Mouse (Mus musculus) neural tube, embryonic 11.5 days (tissue): ENCODE data around the gene Mt3. TPM values are rescaled to one million over a fixed set of nuclear protein-coding genes. Genes with fewer than 3 reads are reported as not detected.

Experiments
- ATAC-seq: fragments of 200-750 bp; cut with Nextera tagmentation; 2 replicates; pipeline ENCODE4 v1.8.0; 2017; ENCODE audit warnings: moderate number of reproducible peaks, mild to moderate bottlenecking, moderate TSS enrichment, moderate library complexity; ENCODE audit not compliant: insufficient read depth, low FRiP score, low TSS enrichment
- DNase-seq: peaks from one replicate; pipeline ENCODE4 v3.0.0-alpha.2; 2015; ENCODE audit warnings: low spot score
- H3K27ac ChIP-seq: fragments of 300-500 bp; sonication (generic); 2 replicates; pipeline ENCODE4 v1.5.1; 2014; ENCODE audit warnings: low read depth, mild to moderate bottlenecking, low read length
- H3K27me3 ChIP-seq: fragments of 300-500 bp; sonication (generic); 2 replicates; pipeline ENCODE4 v1.6.1; 2014; ENCODE audit warnings: mild to moderate bottlenecking, low read length, mixed read lengths; ENCODE audit not compliant: control insufficient read depth, insufficient read depth
- H3K36me3 ChIP-seq: fragments of 300-500 bp; sonication (generic); 2 replicates; pipeline ENCODE4 v1.6.1; 2014; ENCODE audit warnings: mild to moderate bottlenecking, low read length, moderate library complexity, mixed read lengths; ENCODE audit not compliant: control insufficient read depth, insufficient read depth
- H3K4me1 ChIP-seq: fragments of 300-500 bp; sonication (generic); 2 replicates; pipeline ENCODE4 v1.6.1; 2014; ENCODE audit warnings: low read length, mixed read lengths; ENCODE audit not compliant: control insufficient read depth, insufficient read depth
- H3K4me2 ChIP-seq: fragments of 300-500 bp; sonication (generic); 2 replicates; pipeline ENCODE4 v1.6.1; 2014; ENCODE audit warnings: low read depth, mild to moderate bottlenecking, moderate library complexity
- H3K4me3 ChIP-seq: fragments of 300-500 bp; sonication (generic); 2 replicates; pipeline ENCODE4 v1.5.1; 2014; ENCODE audit warnings: low read depth, low read length
- H3K9ac ChIP-seq: fragments of 300-500 bp; sonication (generic); 2 replicates; pipeline ENCODE4 v1.6.1; 2014; ENCODE audit warnings: mild to moderate bottlenecking, low read length
- H3K9me3 ChIP-seq: fragments of 300-500 bp; sonication (generic); 2 replicates; pipeline ENCODE4 v1.6.1; 2016; ENCODE audit warnings: low read length; ENCODE audit not compliant: control insufficient read depth
- WGBS: fragments of 180-500 bp; shearing (Covaris S2); extraction: QIAGEN DNeasy Blood & Tissue Kit; methylation state at CpG from one replicate; pipeline ENCODE4 v1.1.7; 2014; 5-methylcytosine and 5-hydroxymethylcytosine counted together
- polyA plus RNA-seq: library from polyadenylated mRNA; unstranded; fragments of >200 nt; fragmentation: Nextera tagmentation; extraction: Ambion mirVana; gene quantifications from 2 replicates; pipeline ENCODE4 v1.2.1, GENCODE M21; 2014

Gene Mt3
- 8.9 and 9.8 TPM in 2 replicates for polyA plus RNA-seq

DNA sequence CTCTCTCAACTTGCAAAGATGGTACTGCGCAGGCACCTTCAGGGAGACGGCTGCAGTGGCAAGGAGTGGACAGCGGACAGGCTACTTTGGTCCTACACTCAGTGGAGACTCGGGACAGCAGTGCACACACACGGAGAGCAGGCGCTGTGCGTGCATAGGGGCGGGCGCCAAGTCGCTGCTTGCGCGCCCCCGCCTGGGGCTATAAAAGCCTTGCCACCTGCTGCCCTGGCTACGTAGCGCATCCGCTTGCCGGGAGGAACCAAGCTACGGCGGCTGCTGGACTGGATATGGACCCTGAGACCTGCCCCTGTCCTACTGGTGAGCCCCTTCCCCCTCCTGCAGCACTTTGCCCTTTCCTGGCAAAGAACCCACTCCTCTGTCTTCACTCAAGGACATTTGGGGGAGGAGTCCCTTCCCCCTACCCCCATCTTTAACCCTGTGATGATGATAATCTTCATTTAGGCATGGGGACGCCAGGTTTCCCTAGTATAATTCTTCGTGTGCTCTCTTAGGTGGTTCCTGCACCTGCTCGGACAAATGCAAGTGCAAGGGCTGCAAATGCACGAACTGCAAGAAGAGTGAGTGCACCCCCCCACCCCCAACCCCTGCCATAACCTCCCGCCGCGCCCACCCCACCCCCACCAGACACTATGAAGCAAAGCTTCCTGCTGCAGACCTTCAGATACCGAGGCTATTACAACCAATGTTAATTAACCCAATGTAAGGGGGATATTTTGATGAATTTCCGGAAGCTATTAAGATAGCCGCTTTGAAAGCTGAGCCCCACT lies at the start of gene Mt3:
TSS of gene Mt3 (plus strand) at position 95 of the 788 bp plus-strand sequence.
- no peaks in the 10 kb centered on the region for H3K9me3 ChIP-seq
- peak within 1 kb of the TSS; percentile 47 for H3K9ac ChIP-seq
- H3K36me3 ChIP-seq: no peaks in the 10 kb centered on the region
- peaks cover 6% of the 10 kb centered on the region for H3K4me1 ChIP-seq
- 2% methylated on average over 29 of the region's 29 CpGs for WGBS
- peak; percentile 83 for ATAC-seq
- 0 out of 2 replicates have a peak, but pooled peaks cover 2% of the 10 kb centered on the region for H3K27me3 ChIP-seq
- no peak within 1 kb of the TSS for H3K27ac ChIP-seq
- peak within 1 kb of the TSS; percentile 31 for H3K4me3 ChIP-seq
- peak within 1 kb of the TSS; percentile 74 for H3K4me2 ChIP-seq
- DNase-seq: peak; percentile 78

- 54% methylated on average over 5 of the region's 5 CpGs for WGBS
- H3K27me3 ChIP-seq: no peaks in the 10 kb centered on the region
- no peak overlapping the region for H3K9ac ChIP-seq
- DNase-seq: no peak
- no peak overlapping the region for H3K4me2 ChIP-seq
- ATAC-seq: no peak
- no peaks in the 10 kb centered on the region for H3K9me3 ChIP-seq
- no peak overlapping the region for H3K27ac ChIP-seq
- H3K4me3 ChIP-seq: no peak overlapping the region
- H3K36me3 ChIP-seq: no peaks in the 10 kb centered on the region
- H3K4me1 ChIP-seq: no peaks in the 10 kb centered on the region
Measured at GRCm38 (mm10) chr8:94104146-94104545, 48.3 kb upstream of the Mt3 start.

- Histone ChIP-seq H3K27me3 (no peaks in the 10 kb centered on the region), H3K4me1 (no peaks in the 10 kb centered on the region), H3K4me2 (no peak overlapping the region), H3K36me3 (no peaks in the 10 kb centered on the region), H3K4me3 (no peak overlapping the region), H3K27ac (no peak overlapping the region), H3K9me3 (no peaks in the 10 kb centered on the region), H3K9ac (no peak overlapping the region)
- WGBS: 73% methylated on average over 3 of the region's 3 CpGs
- DNase-seq (no peak), ATAC-seq (no peak)
Measured at GRCm38 (mm10) chr8:94107871-94108270, 44.5 kb upstream of the Mt3 start.

- DNase-seq (no peak), ATAC-seq (no peak)
- WGBS: 60% methylated on average over 6 of the region's 6 CpGs
- H3K4me2 ChIP-seq: no peak overlapping the region
- no peaks in the 10 kb centered on the region for H3K36me3 ChIP-seq
- no peaks in the 10 kb centered on the region for H3K4me1 ChIP-seq
- H3K27me3 ChIP-seq: no peaks in the 10 kb centered on the region
- H3K27ac ChIP-seq: no peak overlapping the region
- no peak overlapping the region for H3K4me3 ChIP-seq
- H3K9ac ChIP-seq: no peak overlapping the region
- no peaks in the 10 kb centered on the region for H3K9me3 ChIP-seq
Measured at GRCm38 (mm10) chr8:94109396-94109795, 43.0 kb upstream of the Mt3 start.

GRCm38 (mm10) chr8:94109835-94110234 lies 42.6 kb upstream of the Mt3 start:
- 73% methylated on average over 5 of the region's 5 CpGs for WGBS
- Histone ChIP-seq H3K4me2 (no peak overlapping the region), H3K4me1 (no peaks in the 10 kb centered on the region), H3K4me3 (no peak overlapping the region), H3K27ac (no peak overlapping the region), H3K9me3 (no peaks in the 10 kb centered on the region), H3K36me3 (no peaks in the 10 kb centered on the region), H3K9ac (no peak overlapping the region), H3K27me3 (no peaks in the 10 kb centered on the region)
- ATAC-seq (no peak), DNase-seq (no peak)

DNA sequence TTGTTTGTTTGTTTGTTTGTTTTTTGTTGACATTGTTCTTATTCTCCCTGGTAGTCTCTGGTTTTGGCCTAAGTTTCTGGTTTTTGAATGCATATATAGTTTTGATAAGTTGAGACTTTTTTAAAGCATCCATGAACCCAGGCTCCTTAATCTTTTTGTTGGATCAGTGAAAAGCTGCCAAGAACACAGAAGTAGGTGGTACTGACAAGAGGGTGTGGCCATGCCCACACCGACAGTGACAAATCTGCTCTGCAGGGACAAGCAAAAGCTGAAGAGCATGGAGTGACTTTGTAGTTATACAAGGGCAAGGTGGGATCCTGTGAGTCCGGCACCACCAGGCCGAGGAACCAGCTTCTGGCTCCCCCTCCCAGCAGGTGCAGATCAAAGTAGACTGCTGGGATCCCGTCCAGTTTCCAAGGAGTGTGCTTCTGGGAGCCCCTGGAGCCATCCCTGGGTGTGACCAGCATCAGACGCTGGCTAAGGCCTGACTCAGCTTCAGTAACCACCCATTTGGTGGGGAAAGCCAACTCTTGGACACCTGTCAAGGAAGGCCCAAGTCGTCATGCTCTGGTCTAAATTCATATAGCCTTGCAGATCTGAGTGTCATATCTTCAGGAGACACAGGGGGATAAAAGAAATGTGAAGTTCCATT lies 41.8 kb upstream of the Mt3 start:
- DNase-seq: no peak

DNA sequence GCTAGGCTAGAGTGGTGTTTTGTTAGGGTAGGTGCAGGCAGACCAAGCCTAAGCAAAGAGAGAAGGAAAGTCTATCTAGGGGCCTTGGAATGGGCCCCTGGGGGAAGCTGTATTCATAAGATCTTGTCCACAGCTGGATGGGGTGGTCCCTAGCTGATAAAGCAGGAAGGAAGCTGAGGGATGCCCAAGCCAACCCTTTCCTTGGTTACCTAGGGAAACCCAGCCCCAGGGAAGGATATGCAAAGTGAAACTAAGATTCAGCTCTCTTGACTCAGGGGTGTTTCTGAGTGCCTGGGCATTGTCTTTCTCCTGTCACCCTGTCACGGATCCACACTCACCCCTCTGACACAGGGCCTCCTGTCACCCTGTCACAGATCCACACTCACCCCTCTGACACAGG lies 39.0 kb upstream of the Mt3 start:
- Histone ChIP-seq H3K27ac (no peak overlapping the region), H3K9ac (no peak overlapping the region), H3K9me3 (no peaks in the 10 kb centered on the region), H3K27me3 (no peaks in the 10 kb centered on the region), H3K36me3 (no peaks in the 10 kb centered on the region), H3K4me2 (no peak overlapping the region), H3K4me1 (no peaks in the 10 kb centered on the region), H3K4me3 (no peak overlapping the region)
- DNase-seq (no peak), ATAC-seq (no peak)
- WGBS: 62% methylated on average over 1 of the region's 1 CpGs

More for the DNA sequence above, 41.8 kb upstream of the Mt3 start:
- WGBS: 71% methylated on average over 6 of the region's 6 CpGs
- H3K4me3 ChIP-seq: no peak overlapping the region
- no peak for ATAC-seq
- no peaks in the 10 kb centered on the region for H3K9me3 ChIP-seq
- H3K4me2 ChIP-seq: no peak overlapping the region
- no peaks in the 10 kb centered on the region for H3K27me3 ChIP-seq
- H3K4me1 ChIP-seq: no peaks in the 10 kb centered on the region
- no peak overlapping the region for H3K9ac ChIP-seq
- no peaks in the 10 kb centered on the region for H3K36me3 ChIP-seq
- no peak overlapping the region for H3K27ac ChIP-seq

GRCm38 (mm10) chr8:94113972-94114371 lies 38.4 kb upstream of the Mt3 start:
- no peaks in the 10 kb centered on the region for H3K9me3 ChIP-seq
- peaks cover 5% of the 10 kb centered on the region for H3K4me1 ChIP-seq
- H3K27me3 ChIP-seq: no peaks in the 10 kb centered on the region
- H3K27ac ChIP-seq: no peak overlapping the region
- no peak overlapping the region for H3K9ac ChIP-seq
- DNase-seq (no peak), ATAC-seq (no peak)
- H3K4me3 ChIP-seq: no peak overlapping the region
- no peak overlapping the region for H3K4me2 ChIP-seq
- no peaks in the 10 kb centered on the region for H3K36me3 ChIP-seq
- 86% methylated on average over 2 of the region's 2 CpGs for WGBS
